ENCODE assay signal across 28 mouse cellular contexts in genomic region chr3:22007736-22008135, GRCm38 (mm10).
DNase-seq lines count a peak whose midpoint lies in the region; ATAC-seq and TF ChIP-seq lines count a peak whose summit lies in the region.
"Had no signal": no experiment of that assay in that cellular context is flagged by ENCODE, and none has a peak within 500 bp of the region (broad histone marks: within the 10 kb centered on the region; RNA-seq: fewer than 3 reads in every experiment).

No protein-coding gene starts in this region.

- H3K79me2 ChIP-seq in liver, adult 2 months (ENCODE audit: control insufficient read depth, insufficient read depth, low read length) = no peaks in the 10 kb centered on the region

- no peak overlapping the region for H3K27ac ChIP-seq in liver, adult 2 months (replicated peaks; ENCODE audit: insufficient read depth, low read depth, low read length)
- H3K27ac ChIP-seq in liver, embryonic 12.5 days = no peak overlapping the region
- no peak overlapping the region for H3K27ac ChIP-seq in intestine, embryonic 15.5 days
- peak overlapping the region; percentile 86 for H3K27ac ChIP-seq in small intestine, adult 2 months (ENCODE audit: insufficient read depth, low read depth, low read length)
- H3K27ac ChIP-seq in forebrain, embryonic 15.5 days (replicated peaks) = no peak overlapping the region
- H3K27ac ChIP-seq: forebrain, embryonic 10.5 days; forebrain, embryonic 13.5 days; heart, embryonic 15.5 days; hindbrain, embryonic 10.5 days; hindbrain, embryonic 13.5 days had no signal

- 71% methylated on average over 5 of the region's 5 CpGs for WGBS in liver, adult 2 months
- WGBS in liver, embryonic 12.5 days (ENCODE audit: insufficient replicate concordance) = 69% methylated on average over 5 of the region's 5 CpGs
- WGBS in intestine, embryonic 15.5 days = 86% methylated on average over 5 of the region's 5 CpGs
- 69% methylated on average over 5 of the region's 5 CpGs for WGBS in small intestine, adult 2 months
- 93% methylated on average over 5 of the region's 5 CpGs for WGBS in forebrain, embryonic 15.5 days

- no peak for ATAC-seq in liver, embryonic 12.5 days
- ATAC-seq in intestine, embryonic 15.5 days = peak; percentile 36; the same call in 1 of the 2 replicates
- no peak for ATAC-seq in forebrain, embryonic 15.5 days (replicated peaks)
- ATAC-seq: forebrain, embryonic 13.5 days; hindbrain, embryonic 16.5 days; Patski had no signal

- peaks cover 18% of the 10 kb centered on the region for H3K4me1 ChIP-seq in liver, adult 2 months (ENCODE audit: control insufficient read depth, insufficient read depth, low read length)
- no peaks in the 10 kb centered on the region for H3K4me1 ChIP-seq in liver, embryonic 12.5 days
- no peaks in the 10 kb centered on the region for H3K4me1 ChIP-seq in intestine, embryonic 15.5 days (replicated peaks)
- H3K4me1 ChIP-seq in small intestine, adult 2 months (ENCODE audit: control insufficient read depth, insufficient read depth, insufficient read length, low read length) = peaks cover 16% of the 10 kb centered on the region; the same call in 1 of the 2 replicates
- no peaks in the 10 kb centered on the region for H3K4me1 ChIP-seq in forebrain, embryonic 15.5 days
- H3K4me1 ChIP-seq: forebrain, embryonic 10.5 days; forebrain, embryonic 13.5 days; hindbrain, embryonic 10.5 days; hindbrain, embryonic 13.5 days had no signal

- no peaks in the 10 kb centered on the region for H3K27me3 ChIP-seq in liver, adult 2 months (ENCODE audit: control insufficient read depth, insufficient read depth, low read length)
- H3K27me3 ChIP-seq in liver, embryonic 12.5 days (replicated peaks) = no peaks in the 10 kb centered on the region
- no peaks in the 10 kb centered on the region for H3K27me3 ChIP-seq in intestine, embryonic 15.5 days (replicated peaks)
- H3K27me3 ChIP-seq in small intestine, adult 2 months (ENCODE audit: control insufficient read depth, insufficient read depth, low read length) = no peaks in the 10 kb centered on the region
- no peaks in the 10 kb centered on the region for H3K27me3 ChIP-seq in forebrain, embryonic 15.5 days
- H3K27me3 ChIP-seq: CH12.LX; forebrain, embryonic 13.5 days; heart, embryonic 12.5 days; heart, embryonic 15.5 days; hindbrain, embryonic 13.5 days; Patski had no signal

- no peak overlapping the region for H3K4me3 ChIP-seq in liver, adult 2 months (ENCODE audit: insufficient read depth, low read depth, low read length)
- no peak overlapping the region for H3K4me3 ChIP-seq in liver, embryonic 12.5 days
- no peak overlapping the region for H3K4me3 ChIP-seq in intestine, embryonic 15.5 days (replicated peaks)
- H3K4me3 ChIP-seq in small intestine, adult 2 months (ENCODE audit: low read depth, low read length) = no peak overlapping the region
- H3K4me3 ChIP-seq in forebrain, embryonic 15.5 days = no peak overlapping the region
- H3K4me3 ChIP-seq: forebrain, embryonic 10.5 days; forebrain, embryonic 13.5 days; heart, embryonic 12.5 days; heart, embryonic 15.5 days; hindbrain, embryonic 10.5 days; hindbrain, embryonic 13.5 days had no signal

- no peaks in the 10 kb centered on the region for H3K9me3 ChIP-seq in liver, embryonic 12.5 days (replicated peaks)
- H3K9me3 ChIP-seq in intestine, embryonic 15.5 days = no peaks in the 10 kb centered on the region
- H3K9me3 ChIP-seq in forebrain, embryonic 15.5 days = no peaks in the 10 kb centered on the region
- H3K9me3 ChIP-seq: forebrain, embryonic 10.5 days; forebrain, embryonic 13.5 days; G1E; heart, embryonic 12.5 days; heart, embryonic 15.5 days; hindbrain, embryonic 10.5 days; hindbrain, embryonic 13.5 days had no signal

- H3K9ac ChIP-seq in liver, adult 2 months (ENCODE audit: low read depth, low read length) = no peak overlapping the region
- no peak overlapping the region for H3K9ac ChIP-seq in liver, embryonic 12.5 days
- no peak overlapping the region for H3K9ac ChIP-seq in intestine, embryonic 15.5 days
- no peak overlapping the region for H3K9ac ChIP-seq in forebrain, embryonic 15.5 days (replicated peaks)
- H3K9ac ChIP-seq: forebrain, embryonic 13.5 days; heart, embryonic 12.5 days; heart, embryonic 15.5 days; hindbrain, embryonic 13.5 days had no signal

- DNase-seq in liver, adult 2 months (ENCODE audit: extremely low read depth, low read depth, low spot score) = peak; percentile 60
- DNase-seq in kidney, postnatal 10 days = no peak
- DNase-seq: adrenal gland, adult 2 months; adrenal gland, postnatal 14 days; B cell, adult 2 months; cerebellum, adult 11 months; cerebellum, adult 2 months; cerebellum, adult 9-11 months; cerebellum, postnatal 25 days; embryo, embryonic 11 days; gastrocnemius, postnatal 25 days; heart, adult 18-20 months; heart, postnatal 10 days; heart, postnatal 36 days had no signal

- no peak for TF ChIP-seq POLR2A in liver, adult 2 months (IDR thresholded peaks at IDR 0.05; ENCODE audit: extremely low read depth, insufficient read depth, low read length)
- no peak for TF ChIP-seq POLR2A in small intestine, adult 2 months (IDR thresholded peaks at IDR 0.05; ENCODE audit: low read depth, low read length)

- no peak for TF ChIP-seq CTCF in liver, adult 2 months (IDR thresholded peaks at IDR 0.05; ENCODE audit: low read depth, low read length)
- TF ChIP-seq CTCF in small intestine, adult 2 months (IDR thresholded peaks at IDR 0.05; ENCODE audit: extremely low read depth, insufficient read length, insufficient replicate concordance, low read depth, low read length) = no peak

- no peak overlapping the region for H3K4me2 ChIP-seq in liver, embryonic 12.5 days
- no peak overlapping the region for H3K4me2 ChIP-seq in intestine, embryonic 15.5 days (replicated peaks)
- no peak overlapping the region for H3K4me2 ChIP-seq in forebrain, embryonic 15.5 days (replicated peaks)
- H3K4me2 ChIP-seq: forebrain, embryonic 13.5 days; heart, embryonic 12.5 days; heart, embryonic 15.5 days; hindbrain, embryonic 13.5 days had no signal

- no peaks in the 10 kb centered on the region for H3K36me3 ChIP-seq in liver, adult 2 months (ENCODE audit: control insufficient read depth, insufficient read depth, low read length)
- H3K36me3 ChIP-seq in liver, embryonic 12.5 days = no peaks in the 10 kb centered on the region
- H3K36me3 ChIP-seq in intestine, embryonic 15.5 days = no peaks in the 10 kb centered on the region
- H3K36me3 ChIP-seq in small intestine, adult 2 months (ENCODE audit: control insufficient read depth, insufficient read depth, low read length) = no peaks in the 10 kb centered on the region
- no peaks in the 10 kb centered on the region for H3K36me3 ChIP-seq in forebrain, embryonic 15.5 days
- H3K36me3 ChIP-seq: forebrain, embryonic 10.5 days; G1E; heart, embryonic 12.5 days; heart, embryonic 15.5 days; hindbrain, embryonic 10.5 days; hindbrain, embryonic 13.5 days had no signal
